Mouse (Mus musculus) hindbrain, embryonic 10.5 days (tissue): ENCODE measurements at regions not wholly inside any gene's neighbourhood (a gene's known extent, or its start where the extent isn't known, plus 50 kb on each side); places are given as distances from the start of the nearest gene placed in this dataset.

Experiments
- DNase-seq: peaks from one replicate; pipeline ENCODE4 v3.0.0-alpha.2; 2017; ENCODE audit warnings: low spot score
- H3K27ac ChIP-seq: fragments of 300-500 bp; sonication (generic); 2 replicates; pipeline ENCODE4 v1.5.1; 2016; ENCODE audit warnings: mild to moderate bottlenecking, moderate library complexity
- H3K27me3 ChIP-seq: fragments of 300-500 bp; sonication (generic); 2 replicates; pipeline ENCODE4 v1.6.1; 2016; ENCODE audit warnings: mild to moderate bottlenecking; ENCODE audit not compliant: poor library complexity, insufficient read depth, severe bottlenecking
- H3K36me3 ChIP-seq: fragments of 300-500 bp; sonication (generic); 2 replicates; pipeline ENCODE4 v1.6.1; 2016; ENCODE audit warnings: mild to moderate bottlenecking, moderate library complexity
- H3K4me1 ChIP-seq: fragments of 300-500 bp; sonication (generic); replicated peaks from 2 replicates; pipeline ENCODE4 v1.6.1; 2016; ENCODE audit warnings: mild to moderate bottlenecking
- H3K4me3 ChIP-seq: fragments of 300-500 bp; sonication (generic); 2 replicates; pipeline ENCODE4 v1.5.1; 2016; ENCODE audit warnings: mild to moderate bottlenecking, moderate library complexity
- H3K9me3 ChIP-seq: fragments of 300-500 bp; sonication (generic); 2 replicates; pipeline ENCODE4 v1.6.1; 2016; ENCODE audit warnings: mild to moderate bottlenecking, moderate library complexity
- WGBS: fragments of 180-500 bp; shearing (Covaris S2); methylation state at CpG from one replicate; pipeline ENCODE4 v1.1.7; 2016; 5-methylcytosine and 5-hydroxymethylcytosine counted together

- Histone ChIP-seq H3K27ac (no peak overlapping the region), H3K9me3 (no peaks in the 10 kb centered on the region), H3K4me3 (no peak overlapping the region), H3K4me1 (no peaks in the 10 kb centered on the region), H3K36me3 (no peaks in the 10 kb centered on the region), H3K27me3 (no peaks in the 10 kb centered on the region)
- WGBS: 88% methylated on average over 11 of the region's 11 CpGs
- DNase-seq: no peak
Measured at GRCm38 (mm10) chr13:92911660-92912284, 67.2 kb downstream of the Mtx3 start.

- no peak overlapping the region for H3K4me3 ChIP-seq
- H3K36me3 ChIP-seq: no peaks in the 10 kb centered on the region
- no peaks in the 10 kb centered on the region for H3K4me1 ChIP-seq
- DNase-seq: no peak
- no peak overlapping the region for H3K27ac ChIP-seq
- no peaks in the 10 kb centered on the region for H3K9me3 ChIP-seq
- WGBS: 73% methylated on average over 2 of the region's 2 CpGs
- no peaks in the 10 kb centered on the region for H3K27me3 ChIP-seq
Measured at GRCm38 (mm10) chr13:92912661-92913060, 68.1 kb downstream of the Mtx3 start.

GRCm38 (mm10) chr13:92914631-92915030 lies 70.1 kb downstream of the Mtx3 start:
- Histone ChIP-seq H3K36me3 (no peaks in the 10 kb centered on the region), H3K4me3 (no peak overlapping the region), H3K27me3 (no peaks in the 10 kb centered on the region), H3K9me3 (no peaks in the 10 kb centered on the region), H3K27ac (no peak overlapping the region), H3K4me1 (no peaks in the 10 kb centered on the region)
- DNase-seq: no peak
- 93% methylated on average over 3 of the region's 3 CpGs for WGBS

GRCm38 (mm10) chr13:92915221-92915839 lies 70.8 kb downstream of the Mtx3 start:
- no peaks in the 10 kb centered on the region for H3K27me3 ChIP-seq
- WGBS: 84% methylated on average over 2 of the region's 2 CpGs
- DNase-seq: no peak
- H3K4me3 ChIP-seq: no peak overlapping the region
- H3K9me3 ChIP-seq: no peaks in the 10 kb centered on the region
- no peak overlapping the region for H3K27ac ChIP-seq
- no peaks in the 10 kb centered on the region for H3K36me3 ChIP-seq
- no peaks in the 10 kb centered on the region for H3K4me1 ChIP-seq

GRCm38 (mm10) chr13:92915948-92916710 lies 71.6 kb downstream of the Mtx3 start:
- no peak for DNase-seq
- H3K27me3 ChIP-seq: no peaks in the 10 kb centered on the region
- H3K36me3 ChIP-seq: no peaks in the 10 kb centered on the region
- H3K9me3 ChIP-seq: no peaks in the 10 kb centered on the region
- H3K4me3 ChIP-seq: no peak overlapping the region
- no peaks in the 10 kb centered on the region for H3K4me1 ChIP-seq
- H3K27ac ChIP-seq: no peak overlapping the region
- 90% methylated on average over 5 of the region's 5 CpGs for WGBS

GRCm38 (mm10) chr13:92919882-92920281 lies 75.3 kb downstream of the Mtx3 start:
- Histone ChIP-seq H3K27me3 (no peaks in the 10 kb centered on the region), H3K27ac (no peak overlapping the region), H3K36me3 (no peaks in the 10 kb centered on the region), H3K4me1 (no peaks in the 10 kb centered on the region), H3K9me3 (no peaks in the 10 kb centered on the region), H3K4me3 (no peak overlapping the region)
- 81% methylated on average over 2 of the region's 2 CpGs for WGBS
- no peak for DNase-seq

GRCm38 (mm10) chr13:92921936-92922335 lies 77.4 kb downstream of the Mtx3 start:
- H3K36me3 ChIP-seq: no peaks in the 10 kb centered on the region
- no peak for DNase-seq
- H3K4me1 ChIP-seq: no peaks in the 10 kb centered on the region
- no peaks in the 10 kb centered on the region for H3K9me3 ChIP-seq
- no peak overlapping the region for H3K4me3 ChIP-seq
- H3K27ac ChIP-seq: no peak overlapping the region
- 99% methylated on average over 3 of the region's 3 CpGs for WGBS
- no peaks in the 10 kb centered on the region for H3K27me3 ChIP-seq

GRCm38 (mm10) chr13:92923496-92923895 lies 78.9 kb downstream of the Mtx3 start:
- 77% methylated on average over 2 of the region's 2 CpGs for WGBS
- no peak overlapping the region for H3K4me3 ChIP-seq
- H3K4me1 ChIP-seq: no peaks in the 10 kb centered on the region
- no peaks in the 10 kb centered on the region for H3K9me3 ChIP-seq
- H3K36me3 ChIP-seq: no peaks in the 10 kb centered on the region
- DNase-seq: no peak
- no peaks in the 10 kb centered on the region for H3K27me3 ChIP-seq
- H3K27ac ChIP-seq: no peak overlapping the region

- Histone ChIP-seq H3K9me3 (no peaks in the 10 kb centered on the region), H3K27me3 (no peaks in the 10 kb centered on the region), H3K4me1 (no peaks in the 10 kb centered on the region), H3K4me3 (no peak overlapping the region), H3K27ac (no peak overlapping the region), H3K36me3 (no peaks in the 10 kb centered on the region)
- DNase-seq: no peak
- 79% methylated on average over 3 of the region's 3 CpGs for WGBS
Measured at GRCm38 (mm10) chr13:92924021-92924420, 79.5 kb downstream of the Mtx3 start.

- Histone ChIP-seq H3K9me3 (no peaks in the 10 kb centered on the region), H3K36me3 (no peaks in the 10 kb centered on the region), H3K4me3 (no peak overlapping the region), H3K27ac (no peak overlapping the region), H3K27me3 (no peaks in the 10 kb centered on the region), H3K4me1 (no peaks in the 10 kb centered on the region)
- no peak for DNase-seq
- WGBS: 84% methylated on average over 5 of the region's 5 CpGs
Measured at GRCm38 (mm10) chr13:92925196-92925595, 80.6 kb downstream of the Mtx3 start.

- DNase-seq: no peak
- H3K4me3 ChIP-seq: no peak overlapping the region
Measured at GRCm38 (mm10) chr13:92928551-92928950, 84.0 kb downstream of the Mtx3 start.

GRCm38 (mm10) chr13:92931696-92932095 lies 87.1 kb downstream of the Mtx3 start:
- Histone ChIP-seq H3K27me3 (no peaks in the 10 kb centered on the region), H3K4me3 (no peak overlapping the region), H3K27ac (no peak overlapping the region), H3K9me3 (no peaks in the 10 kb centered on the region), H3K36me3 (no peaks in the 10 kb centered on the region), H3K4me1 (no peaks in the 10 kb centered on the region)
- WGBS: 65% methylated on average over 2 of the region's 2 CpGs
- DNase-seq: no peak

More at GRCm38 (mm10) chr13:92928551-92928950, 84.0 kb downstream of the Mtx3 start:
- WGBS: 68% methylated on average over 1 of the region's 1 CpGs
- Histone ChIP-seq H3K4me1 (no peaks in the 10 kb centered on the region), H3K9me3 (no peaks in the 10 kb centered on the region), H3K27me3 (no peaks in the 10 kb centered on the region), H3K27ac (no peak overlapping the region), H3K36me3 (no peaks in the 10 kb centered on the region)

GRCm38 (mm10) chr13:92939032-92939431 lies 94.5 kb downstream of the Mtx3 start:
- Histone ChIP-seq H3K4me1 (no peaks in the 10 kb centered on the region), H3K4me3 (no peak overlapping the region), H3K27me3 (no peaks in the 10 kb centered on the region), H3K27ac (no peak overlapping the region), H3K36me3 (no peaks in the 10 kb centered on the region), H3K9me3 (no peaks in the 10 kb centered on the region)
- DNase-seq: no peak
- 93% methylated on average over 7 of the region's 7 CpGs for WGBS
